Mouse (Mus musculus) bone marrow macrophage, adult 2 months (primary cell): ENCODE measurements around the gene Hsf4.

Source experiments
- CTCF ChIP-seq: IDR thresholded peaks from 2 replicates; pipeline ENCODE4 v1.5.1; 2012; ENCODE audit warnings: low read depth, mild to moderate bottlenecking, low read length, moderate library complexity
- POLR2A ChIP-seq: IDR thresholded peaks from 2 replicates; pipeline ENCODE4 v1.6.1; 2012; ENCODE audit warnings: mild to moderate bottlenecking, low read depth, low read length, borderline replicate concordance

DNA sequence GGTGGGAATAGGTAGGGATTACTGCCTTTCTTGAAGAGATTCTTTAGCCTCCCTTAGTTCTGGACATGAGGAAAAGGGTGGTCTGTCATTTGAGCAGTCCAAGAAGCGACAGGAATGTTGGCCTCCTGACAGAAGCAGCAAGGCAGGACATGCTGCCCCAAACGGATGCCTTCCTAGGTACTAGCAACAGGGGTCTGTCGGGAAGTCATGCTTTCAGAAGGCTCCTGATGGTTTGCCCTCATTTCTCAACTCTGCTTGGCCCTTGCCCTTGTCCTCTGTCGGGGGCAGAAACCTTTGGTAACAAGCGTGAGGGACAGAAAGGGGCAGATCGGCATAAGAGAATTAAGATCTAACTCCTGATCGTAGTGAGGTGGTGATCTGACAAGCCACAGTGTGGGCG is 40.5 kb downstream of the Hsf4 start:
- TF ChIP-seq CTCF, result no peak
- no peak for TF ChIP-seq POLR2A
